Mouse (Mus musculus) splenic B cell, adult 2 months (primary cell): Measurements from ENCODE around the gene Igfbp3.

ENCODE experiments used
- DNase-seq: peaks from one replicate; pipeline ENCODE4 v3.0.0-alpha.2; 2011; ENCODE audit warnings: low read depth, low spot score
- H3K27me3 ChIP-seq: 2 replicates; pipeline ENCODE4 v1.6.1; 2012; ENCODE audit warnings: mild to moderate bottlenecking, low read length, moderate library complexity, mixed read lengths; ENCODE audit not compliant: control insufficient read depth, poor library complexity, insufficient read depth, severe bottlenecking
- H3K36me3 ChIP-seq: 2 replicates; pipeline ENCODE4 v1.6.1; 2012; ENCODE audit warnings: mild to moderate bottlenecking, low read length, moderate library complexity, mixed read lengths; ENCODE audit not compliant: control insufficient read depth, poor library complexity, insufficient read depth, severe bottlenecking

The Igfbp3 gene

GRCm38 (mm10) chr11:7213501-7214341, at the start of gene Igfbp3:
Gene Igfbp3, minus strand, starts transcription at chr11:7213923.
- H3K36me3 ChIP-seq: no peaks in the 10 kb centered on the region
- no peak for DNase-seq

GRCm38 (mm10) chr11:7250870-7251269, 37.1 kb upstream of the Igfbp3 start:
- Histone ChIP-seq H3K27me3 (no peaks in the 10 kb centered on the region), H3K36me3 (no peaks in the 10 kb centered on the region)
- DNase-seq: no peak

More at GRCm38 (mm10) chr11:7213501-7214341, at the start of gene Igfbp3:
- H3K27me3 ChIP-seq: no peaks in the 10 kb centered on the region

GRCm38 (mm10) chr11:7250415-7250814, 36.7 kb upstream of the Igfbp3 start:
- Histone ChIP-seq H3K36me3 (no peaks in the 10 kb centered on the region), H3K27me3 (no peaks in the 10 kb centered on the region)
- DNase-seq: no peak

GRCm38 (mm10) chr11:7244782-7245181, 31.1 kb upstream of the Igfbp3 start:
- DNase-seq: no peak
- Histone ChIP-seq H3K27me3 (no peaks in the 10 kb centered on the region), H3K36me3 (no peaks in the 10 kb centered on the region)

GRCm38 (mm10) chr11:7239041-7239740, 25.5 kb upstream of the Igfbp3 start:
- no peak for DNase-seq
- no peaks in the 10 kb centered on the region for H3K27me3 ChIP-seq
- H3K36me3 ChIP-seq: no peaks in the 10 kb centered on the region

GRCm38 (mm10) chr11:7238546-7238945, 24.8 kb upstream of the Igfbp3 start:
- Histone ChIP-seq H3K27me3 (no peaks in the 10 kb centered on the region), H3K36me3 (no peaks in the 10 kb centered on the region)

GRCm38 (mm10) chr11:7237712-7238111, 24.0 kb upstream of the Igfbp3 start:
- no peaks in the 10 kb centered on the region for H3K36me3 ChIP-seq
- DNase-seq: no peak
- no peaks in the 10 kb centered on the region for H3K27me3 ChIP-seq

More at GRCm38 (mm10) chr11:7238546-7238945, 24.8 kb upstream of the Igfbp3 start:
- no peak for DNase-seq

GRCm38 (mm10) chr11:7236751-7237150, 23.0 kb upstream of the Igfbp3 start:
- no peak for DNase-seq

GRCm38 (mm10) chr11:7234981-7235609, 21.4 kb upstream of the Igfbp3 start:
- Histone ChIP-seq H3K27me3 (no peaks in the 10 kb centered on the region), H3K36me3 (no peaks in the 10 kb centered on the region)
- no peak for DNase-seq

More at GRCm38 (mm10) chr11:7236751-7237150, 23.0 kb upstream of the Igfbp3 start:
- Histone ChIP-seq H3K27me3 (no peaks in the 10 kb centered on the region), H3K36me3 (no peaks in the 10 kb centered on the region)

GRCm38 (mm10) chr11:7234436-7234835, 20.7 kb upstream of the Igfbp3 start:
- Histone ChIP-seq H3K27me3 (no peaks in the 10 kb centered on the region), H3K36me3 (no peaks in the 10 kb centered on the region)
- DNase-seq: no peak

- no peak for DNase-seq
- no peaks in the 10 kb centered on the region for H3K36me3 ChIP-seq
- H3K27me3 ChIP-seq: no peaks in the 10 kb centered on the region
These were observed 19.6 kb upstream of the Igfbp3 start for GRCm38 (mm10) chr11:7233333-7233732.

- no peak for DNase-seq
- no peaks in the 10 kb centered on the region for H3K36me3 ChIP-seq
- H3K27me3 ChIP-seq: no peaks in the 10 kb centered on the region
These were observed 18.2 kb upstream of the Igfbp3 start for GRCm38 (mm10) chr11:7231958-7232357.

GRCm38 (mm10) chr11:7230000-7230399, 16.3 kb upstream of the Igfbp3 start:
- Histone ChIP-seq H3K36me3 (no peaks in the 10 kb centered on the region), H3K27me3 (no peaks in the 10 kb centered on the region)
- DNase-seq: no peak

- no peak for DNase-seq
- Histone ChIP-seq H3K27me3 (no peaks in the 10 kb centered on the region), H3K36me3 (no peaks in the 10 kb centered on the region)
These were observed 14.4 kb upstream of the Igfbp3 start for GRCm38 (mm10) chr11:7228107-7228506.
